Mouse (Mus musculus) liver, embryonic 14.5 days (tissue): ENCODE data around the gene Gstm3.

Experiments
- CTCF ChIP-seq: IDR thresholded peaks from 2 replicates; pipeline ENCODE4 v1.5.1; 2016; ENCODE audit warnings: antibody characterized with exemption, low read depth, control low read depth
- EP300 ChIP-seq: IDR thresholded peaks from 2 replicates; pipeline ENCODE4 v1.6.1; 2016; ENCODE audit warnings: antibody characterized with exemption, low read depth

DNA sequence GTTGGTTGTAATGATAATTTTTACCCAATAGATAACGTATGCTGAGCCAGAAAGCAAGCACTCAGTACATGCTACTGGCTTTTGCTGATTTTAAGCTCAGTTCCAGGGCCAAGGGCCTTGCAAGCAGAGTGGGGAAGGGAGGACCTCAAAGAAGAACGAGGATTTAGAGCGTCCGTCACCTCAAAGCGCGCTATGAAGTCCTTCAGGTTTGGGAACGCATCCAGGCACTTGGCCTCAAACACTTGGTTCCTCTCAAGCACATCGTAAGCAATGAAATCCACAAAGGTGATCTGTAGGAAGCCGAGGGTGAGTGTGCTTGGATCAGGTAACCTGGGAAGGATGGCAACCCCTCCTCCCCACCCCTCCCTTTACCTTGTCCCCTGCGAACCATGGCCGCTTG lies 40.4 kb downstream of the Gstm3 start:
- TF ChIP-seq CTCF, result no peak
- no peak for TF ChIP-seq EP300
